Mouse (Mus musculus): ENCODE measurements around the gene Slc38a8.

The Slc38a8 gene

DNA sequence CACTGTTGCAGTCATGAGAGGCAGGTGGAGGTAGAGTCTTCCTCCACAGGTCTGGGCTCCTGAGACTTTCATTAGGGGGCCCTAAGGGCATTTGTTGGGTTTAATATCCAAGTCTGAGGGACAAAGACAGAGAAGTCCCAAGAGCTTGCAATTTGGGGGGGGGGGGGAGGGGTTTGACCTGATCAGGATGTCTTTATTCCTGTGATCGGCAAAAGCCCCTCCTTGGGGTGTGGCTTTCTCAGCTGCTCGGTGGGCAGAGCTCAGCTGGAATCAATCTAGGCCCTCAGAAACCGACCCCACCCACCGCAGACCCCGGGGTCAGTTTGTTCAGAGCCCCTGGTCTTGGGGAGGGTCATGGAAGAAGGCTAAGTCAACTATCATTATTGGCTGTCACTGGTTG lies at the start of gene Slc38a8:
TSS of gene Slc38a8 (minus strand) at position 101 of the 400 bp plus-strand sequence.
- DNase-seq (ENCODE audit: extremely low spot score): no peak

DNA sequence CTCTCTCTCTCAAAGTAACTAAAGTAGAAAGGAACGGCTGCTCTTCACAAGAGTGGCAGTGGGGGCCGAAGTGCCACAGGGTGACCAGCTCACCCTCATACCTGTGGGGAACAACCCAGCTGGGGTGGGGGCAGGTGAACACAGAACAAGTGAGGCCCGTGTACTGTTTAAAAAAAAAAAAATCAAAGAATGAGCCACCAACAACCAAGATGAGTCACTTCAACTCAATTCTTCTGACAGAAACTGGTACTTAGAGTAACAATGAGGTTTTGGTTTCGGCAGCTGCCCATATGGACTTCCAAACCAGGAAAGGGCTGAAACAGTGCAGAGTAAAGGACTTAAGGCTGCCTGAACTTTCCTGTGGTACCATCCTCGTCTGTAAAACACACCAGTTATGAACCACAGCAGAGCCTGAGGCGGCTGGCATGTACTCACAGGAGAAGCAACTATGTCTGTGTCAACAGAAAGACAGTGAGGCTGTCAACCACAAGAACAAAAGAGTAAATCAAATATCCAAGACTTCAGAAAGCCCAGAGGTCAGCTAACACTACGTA lies 47.1 kb upstream of the Slc38a8 start:
- no peak for DNase-seq (ENCODE audit: extremely low spot score)

DNA sequence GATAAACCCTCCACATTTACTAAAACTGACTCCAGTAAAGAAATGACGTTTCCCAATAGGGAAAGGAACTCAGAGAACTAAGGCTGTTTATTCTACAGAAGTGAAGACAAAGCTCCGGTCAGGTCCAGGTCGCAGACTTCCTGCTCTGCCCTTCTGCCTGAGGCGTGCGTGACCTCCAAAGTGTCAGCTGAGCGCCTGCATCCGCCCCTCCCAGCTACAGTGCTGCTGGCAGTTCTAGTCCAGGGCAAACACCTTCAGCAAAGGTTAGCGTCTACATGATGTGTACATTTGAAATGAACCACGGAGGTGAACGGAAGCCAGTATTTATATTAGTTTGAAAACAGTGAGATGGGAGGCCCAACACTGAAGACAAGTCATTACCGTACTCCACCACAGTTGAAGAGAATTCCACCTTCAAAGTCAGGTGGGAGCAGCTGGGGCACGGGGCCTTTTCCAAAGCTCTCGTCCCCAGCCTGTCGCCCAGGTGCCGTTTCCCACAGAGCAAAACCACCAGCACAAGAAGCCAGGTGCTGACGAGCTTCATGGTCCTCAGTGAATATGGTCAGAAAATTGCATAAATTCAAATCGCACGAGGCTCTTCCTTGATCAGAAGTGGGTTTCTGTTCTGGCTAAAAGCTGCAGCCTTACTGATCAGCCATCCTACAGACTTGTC lies 45.7 kb upstream of the Slc38a8 start:
- DNase-seq (ENCODE audit: extremely low spot score): no peak

DNA sequence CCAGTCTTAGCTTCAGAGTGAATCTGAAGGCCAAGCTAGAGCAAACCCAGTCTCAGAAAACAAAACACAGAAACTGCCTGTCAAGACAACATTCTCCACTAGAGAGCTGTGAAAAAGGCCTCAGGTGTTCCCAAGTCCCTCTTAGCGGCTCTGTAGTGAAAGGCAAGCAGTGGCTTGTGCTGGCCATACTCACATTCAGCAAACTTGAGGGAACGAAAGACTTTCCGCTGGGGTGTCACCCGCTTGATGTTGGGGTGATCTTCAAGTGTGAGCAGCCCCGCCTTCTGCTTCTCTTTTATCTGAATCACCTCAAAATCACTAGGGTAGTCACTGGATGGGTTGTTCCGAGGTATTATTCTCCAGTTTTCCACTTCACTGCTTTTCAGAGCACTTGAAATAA lies 44.3 kb upstream of the Slc38a8 start:
- DNase-seq (ENCODE audit: extremely low spot score): no peak

DNA sequence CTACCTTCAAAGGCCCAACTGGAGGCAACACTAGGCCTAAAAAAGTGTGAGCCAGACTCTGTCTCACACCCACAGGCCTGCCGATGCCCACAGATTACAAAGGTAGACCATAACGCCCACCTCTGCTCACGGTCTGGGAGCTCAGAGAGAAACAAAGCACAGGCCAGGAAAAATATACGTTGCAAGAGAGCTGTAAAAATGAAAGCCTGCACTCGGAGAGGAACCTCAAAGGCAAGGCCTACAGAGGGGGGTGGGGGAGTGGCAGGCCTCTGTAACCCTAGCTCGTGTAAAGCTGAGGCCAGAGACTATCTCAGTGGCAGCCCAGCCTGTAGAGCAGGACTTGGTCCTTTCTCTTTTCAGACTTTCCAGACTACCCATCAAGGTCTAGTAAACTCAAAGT lies 43.7 kb upstream of the Slc38a8 start:
- no peak for DNase-seq (ENCODE audit: extremely low spot score)

DNA sequence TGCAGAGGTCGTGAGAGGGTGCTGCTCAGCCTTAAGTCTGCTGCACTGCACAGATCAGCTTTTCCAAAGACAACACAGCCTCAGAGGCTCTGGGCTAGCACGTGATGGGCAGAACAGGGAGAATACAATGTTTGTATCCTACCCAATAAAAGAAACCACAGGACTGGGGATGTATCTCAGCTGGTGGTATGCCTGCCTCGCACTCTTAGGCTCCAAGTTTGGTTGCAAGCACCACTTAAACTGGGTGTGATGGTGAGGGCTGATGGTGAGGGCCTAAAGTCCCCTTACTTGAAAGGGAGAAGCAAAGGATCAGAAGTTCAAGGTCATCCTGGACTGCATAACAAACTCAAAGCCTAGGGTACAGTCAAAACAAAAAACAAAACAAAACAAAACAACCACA lies 43.1 kb upstream of the Slc38a8 start:
- DNase-seq (ENCODE audit: extremely low spot score): no peak

DNA sequence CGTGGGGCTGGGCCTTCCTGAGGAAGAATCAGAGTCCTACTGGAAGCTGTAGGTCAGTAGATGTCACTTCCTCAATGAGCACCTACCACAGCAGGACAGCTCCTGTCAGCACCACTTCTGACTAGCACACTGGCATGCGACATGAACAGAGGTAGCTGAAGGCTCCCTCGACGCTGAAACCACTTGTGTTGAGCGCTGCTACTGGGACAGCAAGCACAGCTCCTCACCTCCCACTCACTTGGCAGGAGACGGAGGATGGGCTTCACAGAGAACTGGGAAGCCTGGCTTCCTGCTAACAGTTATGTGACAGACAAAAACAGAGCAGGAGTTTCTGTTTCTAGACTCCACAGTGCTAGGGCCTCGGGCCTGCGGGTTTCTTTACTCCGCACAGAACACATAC lies 30.5 kb upstream of the Slc38a8 start:
- no peak for DNase-seq (ENCODE audit: extremely low spot score)

DNA sequence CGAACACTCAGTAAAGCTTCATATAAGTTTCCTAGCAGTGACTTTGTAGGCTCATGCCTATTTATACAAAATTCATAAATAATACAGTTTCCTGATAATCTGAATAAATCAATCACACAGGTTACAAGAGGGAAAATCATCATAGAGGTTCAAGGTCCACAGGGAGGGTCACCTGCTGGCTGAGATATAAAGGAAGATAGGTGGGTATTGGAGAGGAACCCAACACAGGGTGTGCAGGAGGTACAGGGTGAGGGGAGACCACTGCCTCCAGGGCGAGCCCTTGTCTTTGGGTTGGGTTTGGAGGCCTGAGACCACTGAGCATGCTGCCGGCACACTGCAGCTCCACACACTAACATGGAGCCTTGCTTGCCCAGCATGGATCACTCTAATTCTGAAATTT lies 29.9 kb upstream of the Slc38a8 start:
- DNase-seq (ENCODE audit: extremely low spot score): no peak

DNA sequence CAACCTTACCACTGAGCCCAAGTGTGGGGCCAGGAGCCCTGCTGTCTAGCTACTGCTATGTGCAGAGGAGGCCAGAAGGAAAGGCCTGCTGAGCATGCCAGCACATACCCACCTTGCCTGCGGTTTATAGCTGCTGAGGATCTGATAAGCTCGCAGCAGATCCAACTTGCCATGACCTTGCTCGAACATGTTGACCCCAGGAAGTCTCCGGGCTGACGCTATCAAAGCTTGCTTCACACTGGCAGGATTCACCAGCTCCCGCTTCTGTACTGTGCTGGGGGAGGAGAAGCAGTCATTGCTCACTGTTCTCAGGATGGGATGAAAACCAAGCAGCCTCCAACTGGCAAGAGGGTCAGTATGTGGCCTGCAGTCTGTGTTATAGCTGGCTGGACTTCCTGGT lies 29.4 kb upstream of the Slc38a8 start:
- DNase-seq (ENCODE audit: extremely low spot score): no peak

DNA sequence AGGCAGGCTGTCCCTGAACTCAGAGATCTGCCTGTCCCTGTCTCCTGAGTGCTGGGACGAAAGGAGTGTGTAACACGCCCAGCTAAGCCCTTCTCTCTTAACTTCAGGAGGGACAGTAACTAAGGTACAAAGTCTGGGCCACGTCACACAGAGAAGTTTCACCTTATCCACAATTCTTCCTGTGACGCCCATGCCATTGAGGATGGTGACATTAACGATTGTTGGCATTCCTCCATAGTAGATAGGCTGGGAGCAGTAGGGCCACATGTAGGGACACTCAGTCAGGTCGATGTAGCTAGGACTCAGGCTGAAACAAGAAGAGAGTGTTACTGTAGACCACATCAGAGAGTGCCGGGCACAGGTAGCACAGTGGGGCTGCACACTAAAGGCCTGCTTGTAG lies 27.3 kb upstream of the Slc38a8 start:
- DNase-seq (ENCODE audit: extremely low spot score): no peak

DNA sequence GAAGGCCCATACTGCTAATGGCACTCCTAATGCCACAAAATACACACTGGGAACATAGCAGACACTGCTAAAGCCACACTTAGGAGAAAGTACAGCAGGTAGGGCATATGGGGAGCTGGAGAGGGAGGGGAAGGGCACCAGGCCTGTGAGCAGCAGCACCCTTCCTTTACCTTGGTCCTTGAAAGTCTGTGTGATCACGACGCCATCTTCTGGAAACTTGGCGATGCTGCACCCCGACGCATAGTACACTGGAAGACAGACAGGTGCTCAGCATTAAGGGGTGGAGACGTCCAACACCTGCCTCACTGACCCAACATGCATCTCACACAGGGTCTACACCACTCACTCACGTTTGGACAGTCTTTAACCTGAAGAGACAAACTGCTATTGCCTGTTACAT lies 18.6 kb upstream of the Slc38a8 start:
- DNase-seq (ENCODE audit: extremely low spot score): no peak

DNA sequence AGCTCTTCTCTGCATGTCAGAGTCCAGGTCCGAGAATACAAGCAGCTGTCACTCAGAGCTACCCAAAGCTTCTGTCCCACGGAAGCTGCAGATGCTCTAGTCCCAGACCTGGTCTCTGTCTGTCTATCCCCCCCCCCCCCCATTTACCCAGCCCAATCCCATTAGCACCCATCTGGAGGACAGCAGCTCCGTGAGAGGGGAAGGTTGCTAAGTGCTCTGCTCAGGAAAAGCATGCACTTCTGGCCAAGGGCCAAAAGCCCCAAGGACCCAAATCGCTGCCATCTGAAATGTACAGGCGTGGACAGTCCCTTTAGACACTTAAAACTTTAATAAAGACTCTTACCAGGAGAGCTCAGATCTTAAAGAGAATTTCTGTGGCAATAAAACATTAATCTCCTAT lies 15.2 kb upstream of the Slc38a8 start:
- no peak for DNase-seq (ENCODE audit: extremely low spot score)

DNA sequence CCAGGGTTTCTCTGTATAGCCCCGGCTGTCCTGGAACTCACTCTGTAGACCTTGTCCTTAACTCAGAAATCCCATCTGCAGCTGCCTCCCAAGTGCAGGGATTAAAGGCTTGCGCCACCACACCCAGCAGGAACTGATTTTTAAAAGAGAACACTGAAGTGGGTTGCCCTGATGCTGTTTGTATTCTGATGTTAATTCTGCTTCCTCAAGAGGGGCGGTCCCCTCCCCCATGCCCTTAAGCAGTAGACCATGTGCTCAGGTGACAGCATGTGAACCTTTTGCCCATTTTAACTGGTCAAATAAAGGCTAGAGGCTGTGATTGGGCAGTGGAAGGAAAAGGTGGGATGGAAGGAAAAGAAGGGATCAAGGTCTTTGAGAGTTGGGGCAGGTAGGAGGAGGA lies 14.3 kb upstream of the Slc38a8 start:
- no peak for DNase-seq (ENCODE audit: extremely low spot score)

DNA sequence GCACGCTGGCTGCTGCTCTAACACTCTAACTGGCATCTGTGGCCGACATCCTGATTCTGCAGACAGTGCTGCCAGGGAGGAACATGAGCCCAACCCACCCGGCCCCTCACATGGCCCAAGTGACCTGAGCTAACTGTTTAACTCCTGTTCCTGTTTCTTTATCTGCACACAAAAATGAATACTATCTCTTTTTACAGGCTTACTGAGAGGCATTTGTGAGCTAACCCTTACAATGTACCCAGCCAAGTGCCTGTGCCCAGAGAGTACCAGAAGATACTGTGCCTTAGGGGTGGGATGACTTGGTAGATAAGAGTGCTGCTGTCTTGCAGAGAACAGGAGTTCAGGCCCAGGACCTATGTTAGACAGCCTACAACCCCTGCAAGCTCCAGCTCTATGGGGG lies 13.4 kb upstream of the Slc38a8 start:
- no peak for DNase-seq (ENCODE audit: extremely low spot score)

DNA sequence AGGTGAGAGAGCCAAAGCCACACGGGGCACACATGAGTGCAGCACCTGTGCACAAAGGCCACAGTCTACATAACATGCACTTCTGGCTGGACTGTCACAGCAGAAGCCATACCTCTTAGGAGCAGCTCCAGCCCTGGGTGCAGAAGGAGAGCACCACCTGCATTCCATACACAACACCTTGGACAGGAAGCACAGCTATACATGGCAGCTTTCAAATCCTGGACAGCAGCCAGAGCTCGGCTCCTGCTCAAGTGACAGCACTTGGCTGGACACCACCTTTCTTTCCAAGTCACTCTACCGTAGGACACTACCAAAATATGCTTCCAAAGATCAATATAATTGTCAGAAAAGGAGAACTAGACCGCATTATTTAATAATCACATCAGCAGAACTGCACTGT lies 11.9 kb upstream of the Slc38a8 start:
- no peak for DNase-seq (ENCODE audit: extremely low spot score)

DNA sequence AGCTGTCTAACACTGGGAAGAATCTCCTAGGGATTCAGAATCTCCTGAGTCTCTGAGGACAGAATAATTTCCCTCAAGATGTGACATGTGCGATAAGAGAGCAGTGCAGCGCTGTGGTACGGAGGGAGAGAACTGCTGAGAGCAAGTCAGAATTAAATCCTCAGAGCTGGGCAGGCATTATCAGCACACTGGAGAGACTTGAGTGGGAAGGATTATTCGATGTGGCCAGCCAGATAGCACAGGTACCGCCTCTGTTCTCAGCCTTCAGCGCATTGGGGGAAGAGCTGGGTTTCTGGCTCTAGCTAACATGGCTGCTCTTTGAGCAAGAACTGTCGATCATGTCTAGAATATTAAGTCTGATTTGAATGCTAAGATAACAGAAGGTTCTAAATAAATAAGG lies 10.2 kb upstream of the Slc38a8 start:
- no peak for DNase-seq (ENCODE audit: extremely low spot score)

DNA sequence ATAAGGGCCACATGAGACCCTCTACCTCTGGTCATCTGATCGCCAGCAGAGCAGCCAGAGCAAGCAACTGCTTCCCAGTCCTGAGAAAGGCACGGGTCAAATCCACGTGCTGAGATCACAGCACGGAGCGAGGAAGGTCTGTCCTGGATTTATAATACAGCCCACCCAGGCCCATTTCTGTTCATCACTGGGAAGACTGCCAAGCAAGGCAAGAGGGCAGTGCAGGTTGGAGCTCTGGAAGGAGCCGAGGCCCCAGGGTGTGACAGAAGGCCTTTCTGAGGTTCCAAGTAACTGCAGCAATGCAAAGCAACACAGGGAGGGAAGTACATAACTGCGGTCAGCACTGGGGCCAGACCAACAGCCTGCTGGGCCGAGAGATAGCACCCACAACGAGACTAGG lies 9.0 kb upstream of the Slc38a8 start:
- no peak for DNase-seq (ENCODE audit: extremely low spot score)

DNA sequence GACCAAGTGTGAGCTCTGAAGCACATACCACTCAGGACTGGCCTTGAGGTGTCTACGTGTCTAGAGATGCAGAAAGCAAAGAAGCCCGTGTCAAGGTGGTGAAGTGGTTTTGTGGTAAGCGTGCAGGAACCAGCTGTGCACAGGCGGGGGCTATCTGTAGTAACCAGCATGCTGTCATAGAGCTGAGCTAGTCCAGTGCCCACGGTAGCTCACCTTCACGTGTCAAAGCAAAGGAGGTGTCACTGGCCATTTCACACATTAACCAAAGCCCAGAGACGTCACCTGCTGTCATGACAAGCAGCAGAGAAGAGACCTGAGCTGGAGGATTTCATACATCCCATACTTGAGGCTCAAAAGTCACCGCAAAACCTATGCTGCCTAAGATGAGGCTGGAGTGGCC lies 4.6 kb upstream of the Slc38a8 start:
- no peak for DNase-seq (ENCODE audit: extremely low spot score)

DNA sequence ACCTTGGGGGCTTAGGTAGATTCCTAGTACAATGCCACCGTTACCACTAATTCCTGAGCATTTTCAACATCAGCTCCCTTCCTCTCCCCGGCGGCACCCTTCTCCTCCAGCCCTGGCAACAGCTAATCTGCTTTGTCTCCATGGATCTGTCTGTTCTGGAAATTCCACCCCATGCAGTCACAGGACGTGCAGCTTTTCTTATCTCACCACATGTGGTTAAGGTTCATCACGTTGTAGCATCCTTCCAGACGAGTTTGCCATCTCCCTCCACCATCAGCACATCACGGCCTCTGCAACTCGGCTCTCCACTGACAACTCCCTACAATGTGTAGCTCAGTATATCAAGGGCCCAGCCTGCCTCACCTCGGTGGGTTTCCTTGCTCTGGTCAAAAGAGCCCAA lies 4.0 kb upstream of the Slc38a8 start:
- DNase-seq (ENCODE audit: extremely low spot score): no peak

DNA sequence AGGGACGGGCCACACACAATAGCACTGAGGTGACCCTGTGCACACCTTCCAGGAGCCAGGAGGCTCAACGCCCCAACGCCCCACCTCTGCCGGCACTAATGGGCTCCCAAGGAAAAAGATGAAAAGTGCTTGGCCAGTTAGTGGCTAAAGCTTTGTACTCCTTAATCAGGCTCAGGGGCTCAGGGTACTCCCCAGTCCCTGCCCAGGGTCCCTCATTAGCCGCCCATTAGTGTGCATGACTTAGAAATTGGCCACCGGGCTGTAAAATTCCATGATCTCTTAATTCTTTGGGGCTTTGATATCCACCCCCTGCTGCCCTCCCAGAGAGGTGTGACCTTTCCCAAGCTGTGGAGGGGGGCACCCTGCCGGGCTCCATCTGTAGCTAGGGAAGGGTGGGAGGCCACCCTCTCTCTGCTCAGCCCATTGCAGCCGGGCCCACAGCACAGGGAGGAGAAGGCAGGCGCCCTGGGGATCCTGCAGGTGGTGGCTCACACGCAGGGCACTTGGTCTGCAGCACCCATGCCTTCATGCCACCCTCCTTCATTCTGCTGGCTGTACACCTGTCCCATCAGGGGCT lies 1.8 kb upstream of the Slc38a8 start:
- no peak for DNase-seq (ENCODE audit: extremely low spot score)

DNA sequence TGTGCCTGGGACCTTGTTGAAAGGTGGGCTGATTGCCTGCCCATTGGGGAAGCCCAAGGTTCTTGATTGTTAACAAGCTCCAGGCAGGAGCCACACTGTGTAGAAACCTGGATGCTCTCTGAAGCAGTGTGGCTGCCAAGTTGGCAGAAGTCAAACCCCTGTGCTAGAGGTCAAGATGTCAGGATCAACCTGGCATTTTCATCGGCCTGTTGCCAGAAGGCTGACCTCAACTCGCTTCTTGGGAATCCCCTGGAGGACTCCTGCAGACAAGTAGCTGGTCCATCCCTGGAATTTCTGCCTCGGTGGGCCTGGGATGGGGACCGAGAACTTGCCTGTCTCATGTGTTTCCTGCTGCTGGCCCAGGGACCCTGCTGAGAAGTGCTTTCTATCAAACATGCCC lies 613 bp upstream of the Slc38a8 start:
- no peak for DNase-seq (ENCODE audit: extremely low spot score)

DNA sequence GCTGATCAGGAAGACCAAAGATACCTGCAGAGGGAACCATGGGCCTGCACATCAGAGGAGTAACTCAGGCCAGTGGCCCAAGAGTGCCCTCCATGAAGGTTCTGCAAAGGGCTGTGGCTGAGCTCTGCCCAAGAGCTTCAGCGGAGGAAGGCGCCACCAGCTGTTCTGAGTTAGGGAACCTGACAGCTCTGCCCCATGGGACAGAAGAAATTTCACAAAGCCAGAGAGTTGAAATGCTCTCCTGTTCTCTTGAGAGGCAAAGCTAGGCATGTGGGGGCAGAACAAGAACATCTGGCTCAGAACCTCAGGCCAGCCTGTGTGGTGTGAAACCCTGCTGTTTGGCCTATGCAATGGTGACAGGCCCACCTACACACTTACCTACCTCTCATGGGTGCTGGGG lies 1.7 kb downstream of the Slc38a8 start:
- no peak for DNase-seq (ENCODE audit: extremely low spot score)

DNA sequence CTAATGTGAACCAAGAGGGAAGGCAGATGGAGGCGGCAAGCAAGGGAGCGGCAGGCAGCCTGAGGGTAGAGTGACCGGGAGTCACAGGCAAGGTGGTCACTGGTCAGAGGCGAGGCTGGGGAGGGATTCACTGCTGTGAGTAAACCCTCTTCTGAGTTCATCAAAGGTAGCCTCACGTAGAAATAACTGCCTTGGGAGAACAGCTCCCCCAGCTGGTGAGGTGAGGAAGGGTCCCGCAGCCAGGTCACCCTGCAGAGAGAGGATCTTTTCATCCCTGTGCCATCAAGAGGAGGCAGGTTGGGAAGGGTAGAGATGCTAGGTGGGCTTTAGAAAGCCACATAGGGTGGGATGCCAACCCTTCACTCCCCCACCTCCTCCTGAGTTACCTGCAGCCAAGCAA lies 4.7 kb downstream of the Slc38a8 start:
- peak; percentile 39 for DNase-seq (ENCODE audit: extremely low spot score)

DNA sequence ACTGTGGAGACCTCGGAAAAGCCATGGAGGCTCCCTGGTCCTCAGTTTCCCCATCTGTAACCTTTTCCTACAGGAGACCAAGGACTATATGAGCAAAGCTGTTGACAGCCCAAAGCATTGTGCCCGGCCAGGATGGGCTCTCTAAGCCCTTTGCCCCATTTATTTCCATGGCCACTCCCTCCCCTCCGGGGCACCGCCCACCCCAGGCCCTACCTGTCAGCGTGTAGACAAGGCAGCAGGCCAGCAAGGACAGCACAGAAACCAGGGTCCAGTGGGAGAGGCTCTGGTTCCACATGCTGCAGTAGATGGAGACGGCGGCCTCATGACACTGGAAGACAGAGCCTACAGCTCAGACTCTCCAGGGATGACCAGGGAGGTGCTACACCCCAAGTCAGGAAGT lies 14.4 kb downstream of the Slc38a8 start:
- no peak for DNase-seq (ENCODE audit: extremely low spot score)
